ENCODE assay signal across 7 mouse cellular contexts in genomic region chr11:8653800-8654295, GRCm38 (mm10). TPM values are rescaled to one million over a fixed set of nuclear protein-coding genes. Genes with fewer than 3 reads are reported as not detected.
DNase-seq lines count a peak whose midpoint lies in the region.

No protein-coding gene starts in this region.

- intact Hi-C loops in heart, postnatal 10 days (cut with DNase I): no loop called here

- DNase-seq in retina, postnatal 1 day: peak; percentile 51
- DNase-seq in retina, embryonic 14.5 days (ENCODE audit: low spot score): no peak
- DNase-seq in cerebellum, postnatal 10 days: peak; percentile 85 to 90
- peak; percentile 54 to 57 for DNase-seq in heart, postnatal 10 days
- DNase-seq in layer of hippocampus, adult 9-11 months: peak; percentile 80
- no peak for DNase-seq in thymus, postnatal 10 days (ENCODE audit: low spot score in 2 of 2)
- DNase-seq in testis, postnatal 10 days (ENCODE audit: low spot score): no peak

RNA-seq across cellular contexts. Expression of gene Tns3, which starts 10.5 kb away (rescaled TPM):
- total RNA-seq in heart, postnatal 10 days (2021): 10 to 100 TPM; 27.4 to 29.0 TPM

Comparison
In these comparisons a context has a peak if more than half of its experiments do, and no peak if none do; other contexts are left out.
1. DNase-seq: peak in retina, postnatal 1 day (single experiment), cerebellum, postnatal 10 days (2 of 2), heart, postnatal 10 days (2 of 2) and layer of hippocampus, adult 9-11 months (single experiment); none in retina, embryonic 14.5 days (single experiment), thymus, postnatal 10 days (0 of 2) and testis, postnatal 10 days (single experiment).